Mouse (Mus musculus) embryo, embryonic 11.5 days (tissue): ENCODE measurements around the gene Haus8.
"Not testable (repeated sequence)": the region's sequence is repeated elsewhere in the genome, so short reads cannot be mapped to it uniquely, and the experiment has no call there.

ENCODE experiments used
- DNase-seq: peaks from one replicate; pipeline ENCODE4 v3.0.0-alpha.2; 2012; ENCODE audit warnings: low read depth, low spot score

The Haus8 gene

DNA sequence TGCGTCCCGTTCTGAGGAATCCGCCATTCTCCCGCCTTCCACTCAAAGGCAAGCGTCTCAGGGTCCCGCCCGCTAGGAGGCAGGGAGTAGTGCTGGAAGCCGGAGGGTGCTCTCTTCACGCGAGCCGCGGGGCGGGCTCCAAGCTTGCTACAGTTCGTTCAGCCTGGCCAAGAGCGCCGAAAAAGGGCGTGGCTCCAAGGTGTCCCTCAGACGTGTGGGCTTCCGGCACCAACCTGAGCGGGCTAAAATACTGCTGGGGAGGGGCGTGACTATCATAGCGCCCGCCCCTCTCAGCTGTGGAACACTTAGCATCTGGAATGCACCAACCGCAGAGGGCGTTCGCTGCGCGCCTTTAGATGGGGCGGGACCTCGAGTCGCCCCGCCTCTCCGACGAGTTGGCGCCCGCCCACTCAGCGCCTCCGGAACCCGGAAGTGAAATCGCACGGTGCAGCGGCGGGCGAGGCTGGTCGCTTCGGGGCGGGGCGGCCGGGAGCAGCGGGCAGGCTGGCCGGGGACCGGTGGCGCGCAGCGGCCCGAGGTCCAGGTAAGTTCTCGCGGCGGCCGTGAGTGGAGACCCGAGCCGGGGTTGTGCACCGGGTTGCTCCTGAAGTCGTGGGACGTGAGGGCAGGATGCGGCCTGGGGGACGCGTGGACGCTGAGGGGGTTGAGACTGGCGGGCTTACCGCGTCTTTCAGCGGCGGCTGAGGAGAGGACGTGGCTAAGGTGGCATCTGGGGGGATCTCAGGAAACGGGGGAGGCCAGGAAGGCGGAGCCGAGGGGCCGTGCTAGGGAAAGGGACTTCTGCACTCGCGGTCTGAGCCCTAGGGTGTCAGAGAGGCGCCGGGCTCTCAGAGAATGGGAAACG is at the start of gene Haus8, which contains the start of gene Myo9b:
Haus8 (minus strand) TSS at position 649 of the 865 bp plus-strand sequence.
Myo9b (plus strand) TSS at position 429 of the 865 bp plus-strand sequence.
- DNase-seq = peak; percentile 96

DNA sequence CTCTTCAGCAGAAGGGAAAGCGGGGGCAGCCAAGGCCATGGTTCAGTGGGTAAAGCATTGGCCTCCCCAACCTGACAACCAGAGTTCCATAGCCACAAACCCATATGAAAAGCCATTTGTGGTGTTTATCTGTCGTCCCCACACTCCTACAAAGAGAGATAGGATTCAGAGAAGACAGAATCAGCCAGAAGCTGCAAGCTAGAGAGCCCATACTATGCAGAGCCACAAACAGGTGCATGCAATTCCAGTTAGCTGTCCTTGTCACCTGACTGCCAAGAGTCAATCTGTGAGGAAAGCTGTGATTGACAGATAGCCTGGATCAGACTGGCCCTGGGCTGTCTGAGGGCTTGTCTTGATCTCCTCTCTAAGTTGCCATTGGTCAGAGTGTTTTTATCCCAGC is 47.0 kb upstream of the Haus8 start:
- DNase-seq = not testable (repeated sequence)

DNA sequence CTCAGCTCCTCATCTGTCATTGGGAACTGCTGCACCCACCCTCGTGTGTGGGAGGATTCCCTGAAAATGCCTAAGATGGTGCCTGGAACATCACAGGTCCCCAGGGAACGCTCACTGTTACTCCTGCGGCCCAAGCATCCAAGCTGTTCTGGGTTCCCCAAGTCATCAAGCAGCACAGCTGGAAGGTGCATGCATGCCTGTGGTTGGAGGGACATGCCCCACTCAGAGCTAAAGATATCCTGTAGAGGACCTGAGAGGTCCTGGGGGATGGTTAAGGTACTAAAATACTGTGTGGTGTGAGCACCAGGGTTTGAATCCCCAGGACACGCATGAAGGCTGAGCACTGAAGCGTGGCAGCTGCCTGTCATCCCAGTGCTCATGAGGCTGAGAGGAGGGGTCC is 45.9 kb upstream of the Haus8 start:
- not testable (repeated sequence) for DNase-seq

DNA sequence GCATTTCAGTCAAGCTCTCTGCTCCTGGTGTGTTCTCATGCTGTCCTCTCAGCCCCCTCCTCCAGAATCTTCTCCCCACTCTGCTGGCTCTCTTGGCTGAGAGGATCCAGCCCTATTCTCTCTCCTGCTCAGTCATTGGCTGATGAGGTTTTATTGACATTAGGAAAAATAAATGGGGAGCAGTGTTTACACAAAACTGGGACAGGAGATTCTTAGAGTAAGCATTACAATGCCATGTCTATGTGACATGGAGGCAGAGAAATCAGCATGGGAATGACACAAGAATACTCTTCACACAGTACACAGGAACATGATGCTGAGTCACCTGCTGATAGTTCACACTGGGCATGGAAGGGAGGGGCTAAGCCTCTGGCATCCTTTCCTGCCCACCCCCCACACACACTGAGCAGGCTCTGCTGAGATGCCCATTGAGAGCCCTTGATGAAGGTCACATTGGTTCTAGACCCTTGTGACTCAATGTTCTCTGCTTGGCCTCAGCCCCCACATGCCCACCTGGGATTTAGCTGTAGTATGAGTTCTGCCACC is 43.8 kb upstream of the Haus8 start:
- no peak for DNase-seq

DNA sequence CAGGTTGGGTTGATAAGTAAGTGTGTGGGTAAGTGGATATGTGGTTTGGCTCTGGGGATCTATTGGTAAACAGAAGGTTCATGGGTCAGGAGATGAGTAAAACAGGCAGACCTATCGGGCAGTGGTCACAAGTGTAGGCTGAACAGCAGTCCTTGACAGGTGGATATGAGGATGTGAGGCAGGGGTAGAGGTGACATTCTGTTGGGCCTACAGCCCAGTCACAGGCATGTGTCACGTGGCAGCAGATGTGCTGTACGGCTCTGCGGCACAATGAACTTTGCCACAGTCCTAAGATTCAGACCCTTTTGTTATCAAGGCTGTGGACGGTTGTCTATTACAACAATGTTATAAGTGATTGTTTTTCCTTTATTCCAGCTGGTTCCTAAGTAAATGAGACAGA is 43.2 kb upstream of the Haus8 start:
- DNase-seq = no peak

DNA sequence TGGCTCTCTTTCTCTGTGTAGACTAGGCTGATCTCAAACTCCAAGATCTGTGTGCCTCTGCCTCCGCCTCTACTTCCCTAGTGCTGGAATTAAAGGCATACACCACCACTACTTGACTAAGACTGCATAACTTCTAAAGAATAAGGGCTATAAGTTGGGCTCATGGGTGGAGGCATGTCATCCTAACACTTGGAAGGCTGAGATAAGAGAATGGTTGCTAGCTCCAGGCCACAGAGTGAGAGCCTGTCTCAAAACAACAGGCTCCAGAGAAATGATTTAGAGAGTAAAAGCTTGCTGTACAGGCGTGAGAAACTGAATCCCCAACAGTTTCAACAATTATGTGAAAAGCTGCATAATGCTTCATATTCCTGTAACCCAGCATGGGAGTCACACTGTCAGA is 41.2 kb upstream of the Haus8 start:
- DNase-seq = no peak

DNA sequence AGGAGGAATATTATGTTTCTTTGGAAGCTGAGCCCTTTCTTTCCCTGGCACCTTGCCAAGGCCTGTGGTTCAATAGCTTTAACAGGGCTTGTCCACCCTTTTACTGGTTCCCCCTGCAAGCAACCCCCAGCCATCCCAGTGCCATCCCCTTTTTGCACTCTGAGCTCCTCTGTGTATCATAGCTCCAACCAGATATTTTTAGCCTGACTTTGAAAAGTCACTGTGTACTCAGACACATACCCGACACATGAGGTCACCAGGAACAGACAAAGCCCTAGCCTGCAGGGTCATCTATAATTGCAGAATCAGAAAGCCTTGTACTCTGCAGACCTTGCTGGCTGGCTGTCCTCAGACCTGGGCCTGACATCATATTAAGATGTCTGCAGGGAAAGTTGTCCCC is 40.0 kb upstream of the Haus8 start:
- peak; percentile 9 for DNase-seq

DNA sequence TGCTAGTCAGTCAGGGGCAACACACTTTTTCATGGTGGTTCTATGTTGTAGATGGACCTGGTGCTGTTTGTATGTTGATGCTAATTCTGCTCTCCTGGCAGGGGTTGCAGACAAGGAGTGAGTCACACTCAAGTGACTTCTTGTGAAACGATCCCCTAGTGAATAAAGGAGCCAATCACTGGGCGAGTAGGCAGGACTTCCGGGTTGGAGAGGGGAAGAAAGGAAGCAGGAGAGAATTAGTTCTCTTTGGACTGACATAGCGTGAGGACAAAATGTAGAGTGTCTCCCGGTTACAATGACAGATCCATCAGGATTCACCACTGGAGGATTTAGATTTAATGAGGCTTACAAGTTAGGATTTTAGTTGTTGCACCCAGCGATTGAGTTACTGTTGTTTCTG is 37.7 kb upstream of the Haus8 start:
- no peak for DNase-seq

DNA sequence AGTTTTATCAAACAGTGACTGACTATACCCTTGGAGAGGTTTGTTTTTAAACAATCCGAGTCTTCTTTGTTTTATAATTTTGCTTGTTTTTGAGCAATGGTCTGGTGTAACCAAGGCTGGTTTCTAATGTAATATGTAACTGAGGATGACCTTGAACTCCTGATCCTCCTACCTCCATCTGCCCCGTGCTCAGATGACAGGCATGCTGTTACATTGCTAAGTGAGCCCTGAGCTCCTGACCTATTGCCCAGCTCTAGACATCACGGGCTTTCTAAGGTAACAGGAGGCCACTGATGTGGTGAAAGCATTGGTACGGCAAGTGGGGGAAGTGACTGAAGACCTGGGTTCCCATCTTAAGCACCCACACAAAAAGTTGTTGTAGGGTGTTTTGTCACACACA is 35.2 kb upstream of the Haus8 start:
- DNase-seq = no peak

DNA sequence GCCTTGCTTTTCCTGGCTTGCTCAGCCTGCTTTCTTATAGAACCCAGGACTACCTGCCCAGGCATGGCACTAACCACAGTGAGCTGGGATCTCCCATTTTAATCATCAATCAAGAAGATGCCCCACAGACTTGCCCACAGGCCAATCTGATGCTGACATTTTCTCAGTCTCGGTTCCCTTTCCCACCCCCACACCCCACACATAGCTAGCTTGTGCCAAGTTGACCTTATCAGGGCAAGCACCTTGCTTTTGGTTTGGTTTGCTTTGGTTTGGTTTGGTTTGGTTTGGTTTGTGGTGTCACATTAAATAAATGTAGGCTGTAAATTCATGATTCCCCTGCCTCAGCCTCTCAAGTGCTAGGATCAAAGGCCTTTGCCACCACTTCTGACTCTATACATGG is 34.6 kb upstream of the Haus8 start:
- DNase-seq = no peak

DNA sequence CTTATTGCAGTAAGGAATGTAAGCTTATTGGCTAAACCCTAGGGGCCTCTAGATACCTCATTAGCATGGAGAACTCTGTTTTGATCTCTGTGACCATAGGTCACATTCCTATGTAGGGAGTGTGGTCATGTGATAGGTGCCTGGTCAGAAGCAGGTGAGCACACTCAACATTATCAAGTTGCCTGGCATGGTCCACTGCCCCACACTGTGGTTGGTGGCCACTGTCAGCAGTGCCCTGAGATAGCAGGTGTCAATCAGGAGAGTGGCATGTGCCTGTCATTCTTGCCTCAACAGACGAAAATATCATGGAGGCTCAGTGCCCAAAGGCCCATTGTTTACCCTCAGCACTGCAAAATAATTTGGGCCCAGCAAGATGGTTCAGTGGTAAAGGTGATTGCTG is 33.3 kb upstream of the Haus8 start:
- DNase-seq = no peak

DNA sequence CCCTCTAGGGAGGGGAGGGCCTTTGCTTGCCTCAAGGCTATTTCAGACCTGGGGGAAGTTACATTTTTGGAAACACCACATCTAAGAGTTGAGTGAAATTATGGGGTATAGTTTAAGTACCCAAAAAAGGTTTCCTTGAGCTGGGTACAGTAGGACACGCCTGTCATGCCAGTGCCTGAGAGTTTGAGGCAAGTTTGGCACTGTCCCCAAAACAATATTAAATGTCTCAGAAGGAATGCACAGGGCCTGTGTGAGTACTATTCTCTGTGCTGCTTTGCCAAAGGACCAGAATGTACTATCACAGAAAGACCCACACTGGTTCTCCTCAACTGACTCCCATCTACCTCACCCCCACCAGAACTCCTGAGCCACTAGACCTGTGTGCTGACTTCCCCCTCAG is 30.9 kb upstream of the Haus8 start:
- DNase-seq = no peak

DNA sequence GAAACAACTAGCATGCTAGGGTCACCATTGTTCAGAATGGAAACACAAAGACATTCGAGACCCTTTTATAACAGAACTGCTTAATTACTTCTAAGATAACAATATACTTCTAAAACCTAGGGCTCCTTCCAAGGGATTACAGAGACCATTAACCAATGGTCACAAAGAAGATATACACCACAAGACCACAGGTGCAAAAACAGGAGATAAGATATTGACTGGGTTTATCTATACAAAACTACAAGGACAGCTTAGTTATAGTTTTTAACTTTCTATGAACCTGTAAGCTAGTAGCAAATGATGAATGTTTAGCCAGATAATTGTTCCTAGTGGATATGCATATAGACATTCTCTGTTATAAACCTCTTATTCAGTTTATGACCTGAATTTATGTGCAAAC is 30.1 kb upstream of the Haus8 start:
- DNase-seq = no peak

DNA sequence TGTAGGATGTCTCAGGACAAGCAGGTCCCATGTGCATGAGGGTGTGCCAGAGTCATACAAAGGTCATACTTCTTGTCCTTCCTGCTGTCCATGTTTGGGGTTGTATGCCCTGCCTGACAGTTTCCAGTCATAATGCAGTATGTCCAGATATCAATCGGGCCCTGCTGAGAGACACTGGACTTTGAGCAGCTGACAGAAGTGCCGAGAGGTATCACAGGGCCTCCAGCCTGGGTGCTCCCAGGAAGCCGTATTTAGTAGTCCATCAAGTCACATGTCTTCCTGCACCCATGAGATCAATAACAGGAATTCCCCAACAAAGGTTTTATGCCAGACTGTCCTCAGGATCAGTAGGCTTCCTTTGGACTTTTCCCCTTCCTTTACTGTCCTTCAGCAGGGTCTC is 27.0 kb upstream of the Haus8 start:
- DNase-seq = no peak

DNA sequence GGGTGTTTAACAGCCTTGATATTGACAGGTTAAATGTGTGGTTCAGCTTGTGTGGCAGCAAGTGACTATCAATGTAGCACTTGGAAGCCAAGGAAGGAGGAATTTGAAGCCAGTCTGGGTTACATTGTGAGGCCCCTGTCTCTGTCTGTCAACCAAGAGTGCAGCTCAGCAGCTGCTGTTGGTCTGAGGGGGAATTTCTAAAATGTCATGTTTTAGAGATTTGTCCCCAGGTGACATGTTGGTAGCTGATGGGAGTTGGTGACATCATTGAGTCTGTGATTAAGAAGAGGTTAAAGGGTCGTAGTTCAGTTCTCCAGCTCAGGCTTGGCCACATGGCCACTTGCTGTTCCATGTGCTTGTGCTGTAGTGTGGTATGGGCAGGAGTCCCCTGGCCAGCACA is 24.7 kb upstream of the Haus8 start:
- no peak for DNase-seq

DNA sequence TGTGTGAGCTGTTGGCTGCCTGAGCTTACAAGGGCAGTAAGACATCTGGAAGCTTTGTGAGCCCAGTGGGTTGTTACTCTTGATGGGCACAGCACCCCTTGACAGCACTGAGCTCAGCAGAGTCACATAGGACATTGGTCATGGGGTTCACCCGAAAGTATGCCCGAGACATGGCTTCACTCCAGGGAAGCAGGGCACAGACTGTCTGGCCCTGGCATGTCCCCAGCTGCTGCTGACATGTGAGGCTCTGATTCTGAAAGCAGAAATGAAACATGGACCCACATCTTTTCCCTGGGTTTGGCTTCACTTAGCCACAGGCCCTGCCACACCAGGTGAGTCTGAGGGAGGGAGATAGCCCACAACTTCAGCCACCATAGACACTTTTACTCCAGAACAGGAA is 24.1 kb upstream of the Haus8 start:
- no peak for DNase-seq

DNA sequence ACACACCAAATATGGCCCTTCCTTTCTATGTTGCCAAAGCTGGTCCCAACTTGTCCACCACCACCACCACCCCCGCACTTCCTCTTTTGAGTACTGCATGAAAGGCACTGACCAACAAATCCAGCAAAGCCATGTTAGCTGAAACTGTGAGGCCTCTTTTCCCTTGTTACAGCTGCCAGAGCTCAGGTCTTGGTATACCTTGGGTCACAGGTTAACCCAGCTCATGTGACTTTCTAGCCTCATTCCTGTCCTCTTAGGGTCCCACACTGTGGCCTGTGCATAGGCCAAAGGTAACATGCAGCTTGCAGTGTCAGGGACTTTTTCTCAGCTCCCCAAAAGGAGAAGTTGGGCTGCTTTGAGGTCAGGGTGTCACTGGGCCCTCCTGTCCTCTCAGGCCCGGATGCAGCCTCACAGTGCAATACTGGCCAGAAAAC is 23.5 kb upstream of the Haus8 start:
- DNase-seq = no peak

DNA sequence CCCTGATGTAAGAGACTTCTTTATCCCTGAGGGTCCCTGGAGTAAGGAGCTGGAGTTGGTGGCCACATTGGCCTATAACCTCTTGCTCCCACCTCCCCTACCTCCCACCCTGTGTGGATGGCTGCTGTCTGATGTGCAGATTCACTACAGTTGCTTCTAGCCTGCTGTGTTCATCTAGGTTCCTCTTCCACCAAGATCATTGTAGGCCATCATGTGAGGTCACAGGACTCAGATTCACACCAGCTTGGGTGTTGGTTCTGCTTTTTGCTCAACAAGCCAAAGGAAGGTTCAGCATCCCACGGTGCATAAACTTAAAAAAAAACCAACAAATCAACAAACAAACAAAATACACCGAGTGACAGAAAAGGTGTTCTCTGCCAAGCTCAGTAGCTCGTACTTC is 21.2 kb upstream of the Haus8 start:
- not testable (repeated sequence) for DNase-seq

DNA sequence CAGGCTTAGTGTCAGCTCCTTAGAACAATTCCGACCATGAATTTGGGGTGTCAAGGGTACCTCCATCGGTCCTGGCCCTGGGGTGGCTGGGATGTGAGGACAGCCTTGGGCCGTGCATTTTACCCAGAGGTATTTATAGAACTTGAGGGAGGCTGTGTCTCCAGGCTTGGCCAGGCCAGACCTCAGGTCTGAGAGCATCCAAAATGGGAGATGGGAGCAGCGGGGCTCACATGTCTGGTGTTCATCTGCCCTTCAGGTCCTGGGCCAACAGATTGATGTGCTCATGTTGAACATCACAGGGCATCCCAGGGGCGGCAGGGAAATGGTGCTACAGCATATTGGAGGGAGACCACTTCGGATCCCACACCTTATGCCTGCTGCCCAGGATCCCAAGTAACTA is 18.6 kb upstream of the Haus8 start:
- DNase-seq = no peak

DNA sequence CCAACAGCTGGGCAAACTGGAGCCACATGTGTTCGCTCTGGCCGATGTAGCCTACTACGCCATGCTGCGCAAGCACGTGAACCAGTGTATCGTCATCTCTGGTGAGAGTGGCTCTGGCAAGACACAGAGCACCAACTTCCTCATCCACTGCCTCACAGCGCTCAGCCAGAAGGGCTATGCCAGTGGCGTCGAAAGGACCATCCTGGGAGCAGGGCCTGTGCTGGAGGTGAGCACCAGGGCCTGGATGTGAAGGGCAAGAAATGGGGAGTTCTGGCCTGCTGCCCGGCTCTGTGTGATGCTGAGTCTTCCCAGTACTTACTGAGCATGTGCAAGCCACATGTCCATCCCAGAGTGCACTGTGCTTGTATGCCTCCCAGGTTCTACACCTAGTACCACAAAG is 18.2 kb upstream of the Haus8 start:
- no peak for DNase-seq

DNA sequence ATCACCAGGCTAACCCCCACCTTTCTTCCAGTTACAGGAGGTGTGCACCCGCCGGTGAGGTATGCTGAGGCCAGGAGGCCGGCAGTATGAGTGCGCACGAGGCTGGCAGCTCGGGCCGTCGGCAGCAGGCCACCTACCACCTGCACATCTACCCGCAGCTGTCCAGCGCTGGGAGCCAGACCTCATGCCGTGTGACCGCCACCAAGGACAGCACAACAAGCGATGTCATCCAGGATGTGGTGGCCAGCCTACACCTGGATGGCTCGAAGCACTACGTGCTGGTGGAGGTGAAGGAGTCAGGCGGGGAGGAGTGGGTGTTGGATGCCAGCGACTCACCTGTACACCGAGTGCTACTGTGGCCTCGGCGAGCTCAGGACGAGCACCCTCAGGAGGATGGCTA is 17.5 kb upstream of the Haus8 start:
- DNase-seq = no peak

DNA sequence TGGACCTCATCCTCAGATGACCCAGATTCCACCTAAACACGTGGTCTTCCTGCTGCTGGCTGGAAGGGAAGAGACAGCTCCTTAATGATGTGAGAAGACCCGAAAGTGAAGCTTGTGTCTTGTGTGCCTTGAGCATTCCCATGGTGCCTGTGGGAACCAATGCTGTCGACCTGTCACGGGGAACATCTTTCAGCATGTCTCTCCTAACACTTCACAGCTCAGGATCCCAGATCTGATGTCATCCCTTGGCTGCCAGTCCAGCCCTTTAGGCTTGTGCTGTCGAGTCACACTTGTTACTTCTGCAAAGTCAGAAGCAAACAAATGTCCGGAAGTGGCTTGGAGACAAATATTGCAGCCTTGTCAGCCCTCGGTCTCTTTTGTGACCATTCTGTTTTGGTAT is 16.4 kb upstream of the Haus8 start:
- no peak for DNase-seq

DNA sequence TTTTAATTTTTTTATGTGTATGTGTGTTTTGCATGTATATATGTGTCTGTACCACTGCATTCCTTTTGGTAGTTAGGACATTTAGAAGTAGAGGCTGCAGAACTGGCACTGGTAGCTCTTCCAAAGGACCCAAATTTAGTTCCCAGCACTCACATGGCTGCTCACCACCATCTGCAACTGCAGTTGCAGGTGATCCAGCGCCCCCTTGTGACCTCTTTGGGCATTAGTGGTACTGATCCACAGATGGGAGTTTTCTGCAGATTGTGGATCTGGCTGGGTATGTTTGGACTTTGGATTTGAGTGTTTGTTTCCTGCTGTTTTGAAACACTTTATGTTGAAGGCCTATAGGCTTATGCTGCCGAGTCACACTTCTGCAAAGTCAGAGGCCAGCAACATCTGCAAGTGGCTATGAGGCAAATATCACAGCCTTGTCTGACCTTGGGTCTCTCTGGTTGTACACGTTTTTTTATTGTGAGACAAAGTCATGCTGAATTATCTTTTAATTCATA is 15.8 kb upstream of the Haus8 start:
- no peak for DNase-seq
